Mouse (Mus musculus) stomach, postnatal 0 days (tissue): Measurements from ENCODE around the gene Tuba3b. TPM values are rescaled to one million over a fixed set of nuclear protein-coding genes. Genes with fewer than 3 reads are reported as not detected.

Source experiments
- ATAC-seq: fragments of 200-750 bp; cut with Nextera tagmentation; 2 replicates; pipeline ENCODE4 v1.8.0; 2017; ENCODE audit not compliant: low FRiP score, low TSS enrichment
- DNase-seq: peaks from one replicate; pipeline ENCODE4 v3.0.0-alpha.2; 2016; ENCODE audit warnings: low spot score
- H3K27ac ChIP-seq: fragments of 300-500 bp; sonication (generic); replicated peaks from 2 replicates; pipeline ENCODE4 v1.5.1; 2014; ENCODE audit warnings: mild to moderate bottlenecking, control low read depth
- H3K27me3 ChIP-seq: fragments of 300-500 bp; sonication (generic); 2 replicates; pipeline ENCODE4 v1.6.1; 2014; ENCODE audit warnings: low read length; ENCODE audit not compliant: control insufficient read depth, insufficient read depth
- H3K36me3 ChIP-seq: fragments of 300-500 bp; sonication (generic); 2 replicates; pipeline ENCODE4 v1.6.1; 2014; ENCODE audit warnings: low read length, mixed read lengths; ENCODE audit not compliant: control insufficient read depth, insufficient read depth
- H3K4me1 ChIP-seq: fragments of 300-500 bp; sonication (generic); replicated peaks from 2 replicates; pipeline ENCODE4 v1.6.1; 2014; ENCODE audit warnings: antibody characterized with exemption; ENCODE audit not compliant: control insufficient read depth, insufficient read depth
- H3K4me2 ChIP-seq: fragments of 300-500 bp; sonication (generic); replicated peaks from 2 replicates; pipeline ENCODE4 v1.6.1; 2014; ENCODE audit warnings: low read depth, mild to moderate bottlenecking, control low read depth, moderate library complexity
- H3K4me3 ChIP-seq: fragments of 300-500 bp; sonication (generic); 2 replicates; pipeline ENCODE4 v1.5.1; 2014; ENCODE audit warnings: low read depth, low read length, control low read depth
- H3K9ac ChIP-seq: fragments of 300-500 bp; sonication (generic); 2 replicates; pipeline ENCODE4 v1.6.1; 2014; ENCODE audit warnings: mild to moderate bottlenecking, low read length, control low read depth, mixed read lengths
- H3K9me3 ChIP-seq: fragments of 300-500 bp; sonication (generic); 2 replicates; pipeline ENCODE4 v1.6.1; 2016; ENCODE audit warnings: low read length; ENCODE audit not compliant: control insufficient read depth
- CTCF ChIP-seq: IDR thresholded peaks from 2 replicates; pipeline ENCODE4 v1.5.1; 2016; ENCODE audit warnings: antibody characterized with exemption, low read depth, mild to moderate bottlenecking, moderate library complexity
- EP300 ChIP-seq: optimal IDR thresholded peaks from 2 replicates; pipeline ENCODE3; 2016; ENCODE audit warnings: antibody characterized with exemption
- WGBS: fragments of 180-500 bp; shearing (Covaris S2); extraction: QIAGEN DNeasy Blood & Tissue Kit; methylation state at CpG from one replicate; pipeline ENCODE4 v1.1.7; 2014; 5-methylcytosine and 5-hydroxymethylcytosine counted together
- polyA plus RNA-seq: library from polyadenylated mRNA; unstranded; fragments of >200 nt; fragmentation: Nextera tagmentation; extraction: Ambion mirVana; gene quantifications from 2 replicates; pipeline ENCODE4 v1.2.1, GENCODE M21; 2015

Gene Tuba3b
- polyA plus RNA-seq, 1 experiment from 2014 or later, result not detected

GRCm38 (mm10) chr6:145665751-145666150 is 50.2 kb downstream of the Tuba3b start:
- no peak overlapping the region for H3K27ac ChIP-seq
- H3K27me3 ChIP-seq, result no peaks in the 10 kb centered on the region
- H3K9me3 ChIP-seq, result no peaks in the 10 kb centered on the region
- H3K36me3 ChIP-seq, result no peaks in the 10 kb centered on the region
- DNase-seq, result no peak
- TF ChIP-seq CTCF, result peak; percentile 25; the same call in 1 of the 2 replicates
- no peak for TF ChIP-seq EP300
- no peak for ATAC-seq
- H3K9ac ChIP-seq, result no peak overlapping the region
- H3K4me3 ChIP-seq, result no peak overlapping the region
- H3K4me2 ChIP-seq, result no peak overlapping the region
- no peaks in the 10 kb centered on the region for H3K4me1 ChIP-seq
- 91% methylated on average over 3 of the region's 3 CpGs for WGBS

GRCm38 (mm10) chr6:145667654-145668053 is 52.1 kb downstream of the Tuba3b start:
- H3K9me3 ChIP-seq, result no peaks in the 10 kb centered on the region
- 50% methylated on average over 3 of the region's 3 CpGs for WGBS
- no peak for DNase-seq

GRCm38 (mm10) chr6:145669596-145670071 is 54.1 kb downstream of the Tuba3b start:
- WGBS, result 62% methylated on average over 10 of the region's 10 CpGs
- no peak for ATAC-seq
- Histone ChIP-seq H3K4me2 (no peak overlapping the region), H3K9me3 (no peaks in the 10 kb centered on the region), H3K27ac (no peak overlapping the region), H3K4me1 (no peaks in the 10 kb centered on the region), H3K4me3 (no peak overlapping the region), H3K27me3 (no peaks in the 10 kb centered on the region), H3K9ac (no peak overlapping the region), H3K36me3 (no peaks in the 10 kb centered on the region)
- no peak for DNase-seq
- no peak for TF ChIP-seq EP300
- TF ChIP-seq CTCF, result no peak

More at GRCm38 (mm10) chr6:145667654-145668053, 52.1 kb downstream of the Tuba3b start:
- Histone ChIP-seq H3K4me1 (no peaks in the 10 kb centered on the region), H3K4me2 (no peak overlapping the region), H3K27me3 (no peaks in the 10 kb centered on the region), H3K36me3 (no peaks in the 10 kb centered on the region), H3K27ac (no peak overlapping the region), H3K4me3 (no peak overlapping the region), H3K9ac (no peak overlapping the region)
- ATAC-seq, result no peak
- TF ChIP-seq CTCF (no peak), EP300 (no peak)

Other genes with a start within 250 kb of the Tuba3b start
- gene Lmntd1, start 1.4 kb upstream of the Tuba3b start, polyA plus RNA-seq, result 0.16 and 0.18 TPM in 2 replicates
- 4.9 and 5.9 TPM in 2 replicates for gene Rassf8, start 131.0 kb downstream of the Tuba3b start, polyA plus RNA-seq
- 1.3 and 1.6 TPM in 2 replicates for gene Bhlhe41, start 249.8 kb downstream of the Tuba3b start, polyA plus RNA-seq